Mouse (Mus musculus) erythroid progenitor cell, adult 5-6 weeks (primary cell): ENCODE measurements around the gene Dcaf8. TPM values are rescaled to one million over a fixed set of nuclear protein-coding genes. Genes with fewer than 3 reads are reported as not detected.
A peak's percentile ranks its signal among the peaks of the same experiment; 100 is the strongest.

Source experiments
- ATAC-seq: replicated peaks from 2 replicates; pipeline ENCODE4 v1.8.0; 2016; ENCODE audit warnings: moderate number of reproducible peaks, mild to moderate bottlenecking, moderate TSS enrichment, inconsistent platforms; ENCODE audit not compliant: poor library complexity, low FRiP score, severe bottlenecking
- total RNA-seq, 2 experiments: library from RNA; stranded (forward) in 1 of 2; stranded (reverse) in 1 of 2; fragments of 150-400 nt in 1 of 2; fragments of 186-747, 209-891 nt in 1 of 2; gene quantifications; 2 replicates each; pipeline versions ENCODE4 v1.2.3 to v1.2.4; 2015 to 2017; ENCODE audit warnings: low replicate concordance in 2 of 2

The Dcaf8 gene
- total RNA-seq, 2 experiments from 2014 or later, result 77.5 to 141 TPM

DNA sequence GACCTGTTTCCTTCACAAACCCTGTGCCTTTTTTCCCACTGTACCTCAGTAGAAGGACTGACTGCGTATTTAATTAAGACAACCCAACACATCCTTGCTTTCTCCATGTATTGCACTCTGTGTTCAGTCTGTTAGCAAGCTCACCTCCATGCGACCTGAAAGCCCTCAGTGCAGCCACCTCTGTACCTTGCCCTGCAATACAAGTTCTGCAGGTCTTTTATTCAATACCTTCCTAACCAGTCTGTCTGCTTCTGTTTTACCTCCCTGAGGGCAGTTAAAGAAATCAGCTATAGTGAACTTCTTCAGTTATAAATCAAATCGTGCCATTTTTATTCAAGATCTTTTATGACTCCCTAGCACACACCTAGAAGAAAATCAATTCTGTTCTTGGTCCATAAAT, 6.4 kb upstream of the Dcaf8 start:
- no peak for ATAC-seq

- 0 out of 2 replicates have a peak, but pooled peaks have one; percentile 43 for ATAC-seq
Observed at GRCm38 (mm10) chr1:172143570-172143969, 4.3 kb upstream of the Dcaf8 start.

GRCm38 (mm10) chr1:172148279-172148954, 533 bp downstream of the Dcaf8 start:
- peak; percentile 55 for ATAC-seq

GRCm38 (mm10) chr1:172148955-172149815, 1.3 kb downstream of the Dcaf8 start:
- ATAC-seq, result peak; percentile 52

DNA sequence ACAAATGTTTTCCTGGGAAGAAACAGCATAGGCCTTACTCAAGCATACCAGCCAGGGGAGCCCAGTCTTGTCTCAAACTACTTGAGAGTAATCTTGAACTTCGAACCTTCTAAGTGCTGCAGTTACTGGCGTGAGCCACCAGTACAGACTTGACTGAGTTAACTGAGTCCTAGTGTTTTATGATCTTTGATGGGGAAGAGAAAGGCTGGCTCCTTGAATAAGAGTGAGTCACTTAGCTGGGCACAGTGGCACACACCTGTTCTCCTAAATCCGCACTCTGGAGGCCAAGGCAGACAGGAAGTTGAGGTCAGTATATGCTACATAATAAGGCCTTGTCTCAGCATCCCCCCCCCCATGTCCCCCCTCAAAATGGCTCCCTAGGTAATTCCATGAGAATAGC, 6.7 kb downstream of the Dcaf8 start:
- ATAC-seq, result no peak

DNA sequence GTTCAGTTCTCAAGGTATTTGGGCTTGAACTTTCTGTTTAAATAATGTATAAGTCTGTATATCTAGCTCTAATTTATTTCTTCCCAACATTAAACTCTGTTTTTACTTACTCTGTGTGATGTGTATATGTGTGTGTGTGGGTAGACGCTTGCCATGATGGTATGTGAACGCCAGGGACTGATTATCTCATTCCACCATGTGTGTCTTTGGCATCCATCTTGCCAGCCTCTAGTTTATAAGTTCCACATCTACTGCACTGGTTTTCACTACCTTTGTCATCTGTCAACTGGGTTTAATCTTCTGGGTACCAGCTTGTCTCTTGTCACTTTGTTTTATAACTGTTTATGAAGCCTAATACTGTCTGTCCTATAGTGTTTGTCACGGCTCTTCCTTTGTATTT, 7.6 kb downstream of the Dcaf8 start:
- ATAC-seq, result 0 out of 2 replicates have a peak, but pooled peaks have one; percentile 49

DNA sequence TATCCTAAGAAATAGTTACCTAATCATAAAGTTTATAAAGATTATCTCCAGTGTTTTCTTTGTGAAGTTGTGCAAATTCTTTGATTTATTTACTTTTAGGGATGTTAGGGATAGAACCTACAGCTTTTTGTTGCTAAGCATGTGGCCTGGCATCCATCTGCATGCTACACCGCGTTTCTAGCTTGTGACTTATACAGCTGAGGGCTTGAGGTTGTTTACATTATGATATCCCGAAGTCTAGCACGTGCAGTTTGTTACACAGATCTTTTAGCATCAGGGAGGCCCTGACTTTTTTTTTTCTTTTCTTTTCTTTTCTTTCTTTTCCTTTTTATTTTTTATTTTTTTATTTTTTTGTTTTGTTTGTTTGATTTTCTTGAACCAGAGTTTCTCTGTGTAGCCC, 12.1 kb downstream of the Dcaf8 start:
- ATAC-seq, result no peak

DNA sequence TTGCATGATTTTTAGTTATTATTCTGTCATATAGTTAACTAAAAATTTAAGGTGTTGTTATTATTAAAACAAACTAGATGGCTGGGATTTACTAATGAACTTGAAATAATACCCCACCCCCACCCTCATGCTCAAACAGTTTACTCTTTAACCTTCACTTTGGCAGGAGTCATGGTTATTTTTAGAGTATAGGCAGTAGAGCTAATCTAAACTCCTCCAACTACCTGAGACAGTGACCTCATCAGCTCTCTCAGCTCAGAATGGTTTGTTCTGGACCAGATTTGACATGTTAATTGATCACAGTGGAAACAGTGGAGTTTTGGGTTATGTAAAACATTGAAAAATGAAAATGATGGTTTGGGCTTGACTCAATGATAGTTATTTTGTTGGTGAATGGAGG, 12.6 kb downstream of the Dcaf8 start:
- no peak for ATAC-seq

GRCm38 (mm10) chr1:172162009-172162408, 14.1 kb downstream of the Dcaf8 start:
- ATAC-seq, result no peak

- ATAC-seq, result no peak
Observed at GRCm38 (mm10) chr1:172162959-172163358, 15.1 kb downstream of the Dcaf8 start.

GRCm38 (mm10) chr1:172167911-172168310, 20.0 kb downstream of the Dcaf8 start:
- ATAC-seq, result no peak

- ATAC-seq, result no peak
Observed at GRCm38 (mm10) chr1:172169809-172170208, 21.9 kb downstream of the Dcaf8 start.

GRCm38 (mm10) chr1:172172381-172172780, 24.5 kb downstream of the Dcaf8 start:
- ATAC-seq, result no peak

GRCm38 (mm10) chr1:172173181-172173580, 25.3 kb downstream of the Dcaf8 start:
- ATAC-seq, result no peak

GRCm38 (mm10) chr1:172177791-172178190, 29.9 kb downstream of the Dcaf8 start:
- ATAC-seq, result no peak

DNA sequence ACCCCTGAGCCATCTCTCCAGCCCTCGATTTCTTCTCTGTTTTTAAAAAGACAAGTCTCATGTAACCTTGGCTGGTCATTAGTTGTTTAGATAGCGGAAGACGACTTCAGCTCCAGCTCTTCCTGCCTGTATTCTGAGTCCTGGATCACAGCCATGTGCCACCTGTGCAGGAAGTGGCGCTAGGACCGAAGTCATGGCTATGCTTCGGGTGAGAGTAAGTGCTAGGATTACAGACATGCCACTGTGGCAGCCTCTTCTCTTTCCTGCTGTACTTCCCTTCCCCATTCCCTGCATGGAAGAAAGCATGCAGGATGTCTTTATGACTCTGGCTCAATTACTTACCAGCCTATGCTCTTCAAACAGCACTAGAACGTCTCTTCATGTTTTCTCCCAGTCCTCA, 31.2 kb downstream of the Dcaf8 start:
- ATAC-seq, result no peak

GRCm38 (mm10) chr1:172180881-172181280, 33.0 kb downstream of the Dcaf8 start:
- ATAC-seq, result no peak

DNA sequence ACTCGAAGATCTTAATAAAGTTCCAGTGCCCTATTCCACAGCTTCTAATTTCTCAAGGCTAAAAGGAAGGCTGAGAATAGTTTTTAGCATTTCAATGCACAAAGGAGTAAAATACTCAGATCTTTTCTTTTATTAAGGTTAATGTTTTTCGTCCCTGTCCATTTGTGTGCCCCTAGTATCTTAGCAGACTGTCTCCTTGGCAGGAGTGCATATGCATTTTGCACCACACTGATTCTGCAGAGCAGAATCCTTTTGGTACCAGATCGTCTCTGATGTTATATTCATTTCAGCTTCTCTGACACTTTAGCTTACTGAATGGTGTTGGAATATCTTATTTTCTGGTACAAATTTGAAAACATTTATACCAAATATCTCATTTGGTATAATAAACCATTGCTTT, 33.9 kb downstream of the Dcaf8 start:
- no peak for ATAC-seq

GRCm38 (mm10) chr1:172183056-172183455, 35.2 kb downstream of the Dcaf8 start:
- no peak for ATAC-seq

DNA sequence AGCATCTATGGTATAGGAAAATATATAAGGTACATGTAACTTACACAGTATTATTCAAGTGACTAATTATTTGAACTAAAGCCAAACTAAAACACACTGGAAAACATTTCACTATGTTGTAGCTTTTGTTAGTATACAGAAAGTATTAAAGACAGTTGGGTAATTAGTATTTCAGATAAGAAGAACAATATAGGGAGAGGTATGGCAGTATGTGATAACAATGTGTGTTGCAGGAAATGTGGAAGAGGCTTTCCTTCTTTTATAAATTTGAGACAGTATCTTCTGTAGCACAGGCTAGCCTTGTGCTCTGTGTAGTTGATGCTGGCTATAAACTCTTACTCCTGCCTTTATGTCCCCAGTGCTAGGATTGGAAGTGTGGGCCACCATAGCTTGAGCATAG, 36.0 kb downstream of the Dcaf8 start:
- no peak for ATAC-seq
